Mouse (Mus musculus) erythroblast, embryonic 14.5 days (primary cell): Measurements from ENCODE around the gene Eral1. TPM values are rescaled to one million over a fixed set of nuclear protein-coding genes. Genes with fewer than 3 reads are reported as not detected.

ENCODE experiments used
- H3K27me3 ChIP-seq: 2 replicates; pipeline ENCODE4 v1.6.1; 2012; ENCODE audit warnings: inconsistent platforms; ENCODE audit not compliant: control insufficient read depth
- H3K36me3 ChIP-seq: 2 replicates; pipeline ENCODE4 v1.6.1; 2012; ENCODE audit warnings: mild to moderate bottlenecking, inconsistent platforms; ENCODE audit not compliant: control insufficient read depth
- H3K4me1 ChIP-seq: 2 replicates; pipeline ENCODE4 v1.6.1; 2012; ENCODE audit warnings: inconsistent platforms; ENCODE audit not compliant: control insufficient read depth
- H3K4me3 ChIP-seq: replicated peaks from 2 replicates; pipeline ENCODE3; 2012; ENCODE audit warnings: moderate library complexity, mild to moderate bottlenecking, inconsistent platforms
- H3K9me3 ChIP-seq: 2 replicates; pipeline ENCODE4 v1.6.1; 2012; ENCODE audit warnings: low read length, inconsistent platforms, mixed read lengths; ENCODE audit not compliant: control insufficient read depth
- GATA1 ChIP-seq: IDR thresholded peaks from 2 replicates; pipeline ENCODE4 v1.6.1; 2012; ENCODE audit warnings: low read length, inconsistent platforms, mixed read lengths
- TAL1 ChIP-seq: IDR thresholded peaks from 3 replicates; pipeline ENCODE4 v1.6.1; 2012; ENCODE audit warnings: low read length, inconsistent platforms, mixed read lengths
- polyA plus RNA-seq: library from polyadenylated mRNA; stranded (reverse); fragments of >175 nt; gene quantifications from 2 replicates; pipeline ENCODE4 v1.2.3, GENCODE M21; 2012

Gene Eral1
- polyA plus RNA-seq, 1 experiment = 0.14 TPM

DNA sequence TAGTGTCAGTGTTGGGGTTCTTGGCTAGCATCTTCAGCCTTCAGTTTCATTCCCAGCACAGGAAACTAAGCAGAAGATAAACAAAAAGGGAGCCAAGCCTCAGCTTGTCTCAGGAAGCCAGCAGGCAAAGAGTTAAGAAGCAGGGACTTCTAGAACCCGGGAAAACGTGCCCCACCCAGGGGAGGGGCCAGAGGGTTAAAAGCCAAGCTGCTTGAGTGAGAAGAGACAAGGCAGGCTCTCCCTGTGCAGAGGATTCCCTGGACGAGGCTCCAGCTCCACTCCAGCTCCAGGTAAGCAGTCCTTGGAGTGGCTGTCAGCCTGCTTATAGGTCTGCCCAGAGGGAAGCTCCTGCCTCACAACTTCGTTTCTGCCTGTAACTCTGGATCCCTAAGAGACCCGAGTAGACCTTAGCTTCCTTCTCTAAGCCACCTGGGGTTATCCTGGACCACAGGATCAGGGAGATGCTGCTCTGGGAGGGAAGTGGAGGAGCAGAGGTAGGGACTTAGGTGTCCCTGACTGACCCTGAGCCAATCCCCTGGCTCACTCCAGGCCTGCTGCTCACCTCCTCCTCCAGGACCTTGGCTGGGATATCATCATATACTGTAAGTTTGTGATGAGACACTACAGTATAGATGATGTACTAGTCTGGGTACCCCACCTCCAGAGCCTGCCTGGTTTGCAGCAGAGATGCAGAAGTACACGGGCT, 7.6 kb downstream of the Eral1 start:
- H3K4me3 ChIP-seq = peak overlapping the region; percentile 74
- peaks cover 92% of the 10 kb centered on the region for H3K4me1 ChIP-seq
- no peaks in the 10 kb centered on the region for H3K9me3 ChIP-seq
- peaks cover 86% of the 10 kb centered on the region for H3K36me3 ChIP-seq
- no peak for TF ChIP-seq GATA1
- no peak for TF ChIP-seq TAL1
- H3K27me3 ChIP-seq = no peaks in the 10 kb centered on the region

DNA sequence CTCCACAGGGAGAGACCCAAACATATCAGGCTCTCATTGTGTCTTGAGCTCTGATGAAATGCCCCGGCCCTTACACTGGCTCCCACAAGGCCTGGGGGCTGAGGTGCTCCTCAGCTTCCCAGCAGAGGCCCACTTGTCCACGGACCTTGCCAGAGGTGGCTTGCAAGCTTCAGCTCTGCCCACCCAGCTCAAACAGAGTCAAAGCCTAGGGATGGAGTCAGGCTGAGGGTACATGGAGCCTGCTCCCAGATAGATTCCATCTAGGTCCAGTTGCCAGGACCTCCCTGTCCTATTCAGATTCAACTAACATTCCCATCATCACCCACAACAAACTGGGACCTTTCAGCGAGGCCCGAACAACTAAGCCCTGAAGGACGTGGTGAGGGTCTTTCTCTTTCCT, 8.2 kb downstream of the Eral1 start:
- peaks cover 86% of the 10 kb centered on the region for H3K36me3 ChIP-seq
- H3K4me3 ChIP-seq = peak overlapping the region; percentile 74
- H3K4me1 ChIP-seq = peaks cover 94% of the 10 kb centered on the region
- H3K27me3 ChIP-seq = no peaks in the 10 kb centered on the region
- TF ChIP-seq TAL1 = no peak
- no peak for TF ChIP-seq GATA1
- no peaks in the 10 kb centered on the region for H3K9me3 ChIP-seq

DNA sequence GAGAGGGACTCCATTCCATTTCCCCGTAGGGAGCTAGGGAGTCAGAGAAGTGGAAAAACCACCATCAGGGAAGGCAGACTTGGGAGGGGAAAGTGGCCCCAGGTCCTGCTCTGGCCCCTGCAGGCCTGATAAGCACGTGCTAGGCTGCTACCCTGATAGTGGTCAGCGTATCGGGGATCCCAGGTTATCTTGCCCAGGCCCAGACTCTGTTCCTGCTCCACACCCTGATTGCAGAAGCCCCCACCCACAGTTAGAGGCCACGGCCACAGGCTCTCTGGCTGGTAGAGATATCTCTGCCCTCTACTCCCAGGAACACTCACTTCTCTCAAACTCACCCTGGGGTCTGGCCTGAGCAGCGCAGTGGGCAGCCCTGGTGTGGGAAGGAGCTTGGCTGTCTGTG, 10.5 kb downstream of the Eral1 start:
- peak; percentile 98 for TF ChIP-seq GATA1
- peak; percentile 90 for TF ChIP-seq TAL1
- Histone ChIP-seq H3K36me3 (peaks cover 70% of the 10 kb centered on the region), H3K4me3 (peak overlapping the region; percentile 74), H3K27me3 (no peaks in the 10 kb centered on the region), H3K9me3 (no peaks in the 10 kb centered on the region), H3K4me1 (peaks cover 95% of the 10 kb centered on the region)

DNA sequence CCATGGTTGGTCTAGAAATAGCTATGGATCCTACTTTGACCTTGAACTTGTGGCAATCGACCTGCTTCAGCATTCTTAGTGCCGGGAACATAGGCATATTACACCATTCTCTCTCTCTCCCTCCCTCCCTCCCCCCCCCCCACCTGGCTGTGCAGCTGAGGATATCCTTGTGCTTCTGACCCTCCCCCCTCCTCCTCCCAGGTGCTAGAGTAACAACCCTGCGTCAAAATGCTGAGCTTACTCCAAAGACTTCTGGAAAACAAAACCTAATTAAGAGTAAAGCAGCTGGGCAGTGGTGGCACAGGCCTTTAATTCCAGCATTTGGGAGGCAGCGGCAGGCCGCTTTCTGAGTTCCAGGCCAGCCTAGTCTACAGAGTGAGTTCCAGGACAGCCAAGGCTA, 11.1 kb downstream of the Eral1 start:
- no peak for TF ChIP-seq TAL1
- TF ChIP-seq GATA1 = no peak
- Histone ChIP-seq H3K9me3 (no peaks in the 10 kb centered on the region), H3K4me1 (peaks cover 95% of the 10 kb centered on the region), H3K4me3 (peak overlapping the region; percentile 74), H3K27me3 (no peaks in the 10 kb centered on the region), H3K36me3 (peaks cover 70% of the 10 kb centered on the region)

DNA sequence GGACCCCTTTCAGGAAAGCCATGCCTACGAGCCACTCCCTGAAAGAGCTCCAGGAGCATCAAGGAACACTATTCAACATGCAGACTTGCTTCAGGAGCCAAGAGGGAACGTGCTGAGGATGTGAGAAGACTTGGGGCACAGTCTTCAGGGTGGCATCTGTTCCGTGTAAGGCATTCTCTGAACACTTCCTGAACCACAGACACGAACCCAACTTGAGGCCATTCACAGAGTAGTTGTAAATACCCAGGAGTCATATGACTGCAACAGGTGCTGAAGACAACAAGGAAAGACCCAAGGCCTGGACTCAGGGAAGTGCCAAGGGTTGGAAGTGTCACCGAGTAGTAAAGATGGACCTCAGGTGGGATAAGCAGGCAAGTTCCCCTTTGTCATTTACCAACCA, 12.6 kb downstream of the Eral1 start:
- peak overlapping the region; percentile 44 for H3K4me3 ChIP-seq
- no peaks in the 10 kb centered on the region for H3K9me3 ChIP-seq
- H3K4me1 ChIP-seq = peaks cover 98% of the 10 kb centered on the region
- H3K27me3 ChIP-seq = no peaks in the 10 kb centered on the region
- TF ChIP-seq GATA1 (no peak), TAL1 (no peak)
- peaks cover 55% of the 10 kb centered on the region for H3K36me3 ChIP-seq

DNA sequence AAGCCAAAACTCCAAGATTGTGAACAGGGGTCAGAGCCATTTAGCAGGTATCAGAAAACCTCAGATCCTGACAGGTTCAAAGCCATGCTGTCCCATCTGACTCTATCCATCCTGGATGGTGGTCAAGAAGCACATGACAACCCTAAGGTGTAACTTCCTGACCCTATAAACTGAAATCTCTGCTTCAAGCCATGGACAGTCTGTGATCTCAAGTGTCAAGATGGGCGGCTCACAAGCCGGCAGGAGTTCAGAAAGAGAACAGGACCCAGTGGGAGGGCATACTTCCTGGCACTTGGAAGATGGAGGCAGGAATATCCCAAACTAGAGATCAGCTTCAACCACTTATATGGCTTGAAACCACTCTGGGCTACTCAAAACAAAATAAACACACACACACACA, 13.5 kb downstream of the Eral1 start:
- Histone ChIP-seq H3K4me1 (peaks cover 97% of the 10 kb centered on the region), H3K9me3 (no peaks in the 10 kb centered on the region), H3K4me3 (peak overlapping the region; percentile 53), H3K36me3 (peaks cover 48% of the 10 kb centered on the region), H3K27me3 (no peaks in the 10 kb centered on the region)
- TF ChIP-seq TAL1 (no peak), GATA1 (no peak)

DNA sequence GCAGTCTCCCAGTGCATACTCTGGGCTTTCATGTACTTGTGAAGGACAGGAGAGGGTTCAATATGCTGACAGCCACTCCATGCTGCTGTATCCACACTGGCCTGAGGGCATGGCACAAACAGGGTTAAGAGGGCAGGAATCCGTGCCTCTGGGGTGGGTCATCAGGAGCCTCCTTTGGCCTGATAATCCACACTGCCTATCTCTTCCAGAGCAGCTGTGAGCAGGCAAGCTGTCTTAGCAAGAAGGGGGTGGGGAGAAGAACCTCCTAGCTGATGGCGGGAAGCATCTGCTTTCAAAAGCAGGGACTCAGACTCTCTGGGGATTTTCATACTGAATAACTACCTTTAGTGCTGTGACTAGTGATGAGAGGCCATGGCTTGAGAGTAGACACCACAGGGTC, 14.3 kb downstream of the Eral1 start:
- H3K4me3 ChIP-seq = peak overlapping the region; percentile 53
- no peaks in the 10 kb centered on the region for H3K9me3 ChIP-seq
- H3K4me1 ChIP-seq = peaks cover 98% of the 10 kb centered on the region
- H3K27me3 ChIP-seq = no peaks in the 10 kb centered on the region
- H3K36me3 ChIP-seq = peaks cover 48% of the 10 kb centered on the region
- peak; percentile 98 for TF ChIP-seq TAL1
- peak; percentile 96 for TF ChIP-seq GATA1

DNA sequence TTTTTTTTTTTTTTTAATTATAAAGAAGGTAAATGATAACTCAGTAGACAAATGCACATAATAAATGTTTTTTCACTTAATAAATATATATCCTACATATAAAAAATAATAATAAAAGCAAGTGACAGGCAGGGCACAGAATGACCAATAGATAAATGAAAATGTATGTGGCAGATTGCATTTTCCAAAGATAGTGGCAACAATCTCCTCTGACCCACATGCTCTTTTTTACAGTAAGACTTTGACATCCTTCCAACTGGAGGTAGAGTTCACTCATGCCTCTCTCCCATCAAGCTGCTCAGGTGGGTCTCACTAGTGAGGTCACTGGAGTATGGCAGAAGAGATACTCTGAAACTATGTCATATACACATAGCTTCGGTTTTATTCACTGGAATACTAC, 17.6 kb downstream of the Eral1 start:
- H3K4me3 ChIP-seq = no peak overlapping the region
- H3K36me3 ChIP-seq = peaks cover 60% of the 10 kb centered on the region
- no peaks in the 10 kb centered on the region for H3K27me3 ChIP-seq
- H3K4me1 ChIP-seq = peaks cover 94% of the 10 kb centered on the region
- no peak for TF ChIP-seq GATA1
- TF ChIP-seq TAL1 = no peak
- H3K9me3 ChIP-seq = no peaks in the 10 kb centered on the region

DNA sequence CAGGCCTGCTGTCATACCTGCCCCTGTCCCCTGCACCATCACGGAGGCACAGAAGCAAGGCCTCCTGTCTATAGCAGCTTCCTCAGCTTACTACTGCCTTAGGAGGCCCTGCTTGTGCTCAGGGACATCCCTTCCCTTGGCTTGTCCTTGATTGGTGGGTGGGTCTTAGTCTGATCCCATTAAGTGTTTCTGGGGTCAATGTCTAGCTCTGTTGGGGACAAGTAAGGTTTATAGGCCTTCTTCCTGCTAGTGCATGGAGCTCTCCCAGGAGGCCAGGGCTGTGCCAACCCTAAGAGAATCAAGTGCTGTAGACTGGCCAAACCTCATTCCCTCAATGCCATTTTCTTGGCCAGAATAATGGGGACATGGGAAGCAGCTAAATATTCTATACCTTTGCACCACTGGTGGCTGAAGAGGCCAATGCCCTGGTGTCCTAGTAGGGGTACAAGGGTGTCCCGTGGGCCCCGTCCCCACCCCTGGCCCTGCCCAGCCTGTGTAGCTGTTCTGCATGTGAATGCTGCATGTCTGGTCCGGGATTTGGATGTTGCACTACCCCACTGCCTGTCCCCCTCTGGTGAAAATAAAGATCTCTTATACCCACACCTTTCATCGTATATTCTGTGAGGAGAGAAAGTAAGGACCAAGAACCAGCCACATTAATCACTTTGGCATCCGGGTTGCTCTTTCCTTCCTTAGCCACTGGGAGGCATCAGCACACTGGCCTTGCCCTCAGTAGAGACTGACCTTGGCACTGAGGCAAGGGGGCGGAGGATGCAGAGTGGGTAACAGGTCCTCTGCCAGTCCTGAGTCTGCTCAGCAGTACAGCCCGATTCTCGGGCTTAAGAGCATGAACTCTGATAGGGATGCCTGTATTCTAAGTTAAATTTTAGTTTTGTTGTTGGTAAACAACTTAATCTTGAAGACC, 20.1 kb downstream of the Eral1 start:
- peaks cover 65% of the 10 kb centered on the region for H3K36me3 ChIP-seq
- peak overlapping the region; percentile 44 for H3K4me3 ChIP-seq
- H3K9me3 ChIP-seq = no peaks in the 10 kb centered on the region
- H3K4me1 ChIP-seq = peaks cover 74% of the 10 kb centered on the region
- H3K27me3 ChIP-seq = no peaks in the 10 kb centered on the region
- TF ChIP-seq TAL1 (no peak), GATA1 (no peak)

DNA sequence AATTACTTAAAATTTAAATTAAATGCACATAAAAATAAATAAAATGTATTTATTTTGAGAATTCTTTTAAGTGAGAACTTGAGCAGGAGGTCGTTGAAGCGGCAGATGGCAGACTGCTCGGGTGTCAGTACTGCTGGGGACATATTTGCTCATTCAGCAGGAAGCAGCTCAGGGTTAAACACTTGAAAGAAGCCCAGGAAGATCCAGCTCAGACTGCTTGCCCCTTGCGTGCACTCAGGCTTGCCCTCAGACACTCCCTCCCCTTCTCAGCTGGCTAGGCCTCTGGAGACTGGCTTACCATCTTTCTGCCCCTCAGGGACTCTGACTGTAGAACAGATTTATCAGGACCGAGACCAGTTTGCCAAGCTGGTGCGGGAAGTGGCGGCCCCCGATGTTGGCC, 23.2 kb downstream of the Eral1 start:
- H3K4me3 ChIP-seq = no peak overlapping the region
- H3K27me3 ChIP-seq = no peaks in the 10 kb centered on the region
- peaks cover 76% of the 10 kb centered on the region for H3K4me1 ChIP-seq
- H3K36me3 ChIP-seq = peaks cover 84% of the 10 kb centered on the region
- H3K9me3 ChIP-seq = no peaks in the 10 kb centered on the region
- TF ChIP-seq TAL1 = no peak
